Mouse (Mus musculus): ENCODE measurements at regions not wholly inside any gene's neighbourhood (a gene's known extent, or its start where the extent isn't known, plus 50 kb on each side); places are given as distances from the start of the nearest gene placed in this dataset.

- Histone ChIP-seq H3K4me1 (ENCODE audit: insufficient read depth, low read length) (no peaks in the 10 kb centered on the region), H3K4me3 (ENCODE audit: low read length) (no peak overlapping the region), H3K4me2 (ENCODE audit: low read depth, low read length) (no peak overlapping the region), H3K9ac (replicated peaks; ENCODE audit: low read length) (no peak overlapping the region), H3K9me3 (ENCODE audit: low read length) (no peaks in the 10 kb centered on the region), H3K27ac (no peak overlapping the region), H3K27me3 (ENCODE audit: insufficient read depth, low read length) (no peaks in the 10 kb centered on the region), H3K36me3 (ENCODE audit: insufficient read depth, low read length) (no peaks in the 10 kb centered on the region)
- TF ChIP-seq CTCF (IDR thresholded peaks at IDR 0.05; ENCODE audit: low read depth): no peak
- DNase-seq (ENCODE audit: low spot score) (no peak), ATAC-seq (no peak)
- WGBS: 63% methylated on average over 1 of the region's 1 CpGs
Observed at GRCm38 (mm10) chr15:52176951-52177350, 1707.8 kb upstream of the Gm7489 start.

GRCm38 (mm10) chr15:52178668-52179067 is 1706.0 kb upstream of the Gm7489 start:
- H3K27me3 ChIP-seq (ENCODE audit: insufficient read depth, low read length): no peaks in the 10 kb centered on the region
- no peaks in the 10 kb centered on the region for H3K36me3 ChIP-seq (ENCODE audit: insufficient read depth, low read length)
- DNase-seq (ENCODE audit: low spot score) (no peak), ATAC-seq (no peak)
- TF ChIP-seq CTCF (IDR thresholded peaks at IDR 0.05; ENCODE audit: low read depth): no peak
- WGBS: 76% methylated on average over 3 of the region's 3 CpGs
- H3K27ac ChIP-seq: no peak overlapping the region
- H3K4me1 ChIP-seq (ENCODE audit: insufficient read depth, low read length): no peaks in the 10 kb centered on the region
- no peak overlapping the region for H3K9ac ChIP-seq (replicated peaks; ENCODE audit: low read length)
- no peak overlapping the region for H3K4me2 ChIP-seq (ENCODE audit: low read depth, low read length)
- H3K4me3 ChIP-seq (ENCODE audit: low read length): no peak overlapping the region
- no peaks in the 10 kb centered on the region for H3K9me3 ChIP-seq (ENCODE audit: low read length)

- no peak overlapping the region for H3K27ac ChIP-seq
- no peak overlapping the region for H3K4me2 ChIP-seq (ENCODE audit: low read depth, low read length)
- no peaks in the 10 kb centered on the region for H3K4me1 ChIP-seq (ENCODE audit: insufficient read depth, low read length)
- no peak for TF ChIP-seq CTCF (IDR thresholded peaks at IDR 0.05; ENCODE audit: low read depth)
- DNase-seq (ENCODE audit: low spot score) (peak; percentile 12), ATAC-seq (no peak)
- no peaks in the 10 kb centered on the region for H3K9me3 ChIP-seq (ENCODE audit: low read length)
- H3K4me3 ChIP-seq (ENCODE audit: low read length): no peak overlapping the region
- H3K9ac ChIP-seq (replicated peaks; ENCODE audit: low read length): no peak overlapping the region
- no peaks in the 10 kb centered on the region for H3K27me3 ChIP-seq (ENCODE audit: insufficient read depth, low read length)
- no peaks in the 10 kb centered on the region for H3K36me3 ChIP-seq (ENCODE audit: insufficient read depth, low read length)
Observed at GRCm38 (mm10) chr15:52179379-52179778, 1705.3 kb upstream of the Gm7489 start.

- H3K27me3 ChIP-seq (ENCODE audit: insufficient read depth, low read length): no peaks in the 10 kb centered on the region
- H3K4me3 ChIP-seq (ENCODE audit: low read length): no peak overlapping the region
- H3K4me1 ChIP-seq (ENCODE audit: insufficient read depth, low read length): no peaks in the 10 kb centered on the region
- DNase-seq (ENCODE audit: low spot score) (no peak), ATAC-seq (no peak)
- H3K9ac ChIP-seq (replicated peaks; ENCODE audit: low read length): no peak overlapping the region
- H3K36me3 ChIP-seq (ENCODE audit: insufficient read depth, low read length): no peaks in the 10 kb centered on the region
- TF ChIP-seq CTCF (IDR thresholded peaks at IDR 0.05; ENCODE audit: low read depth): no peak
- no peaks in the 10 kb centered on the region for H3K9me3 ChIP-seq (ENCODE audit: low read length)
- H3K4me2 ChIP-seq (ENCODE audit: low read depth, low read length): no peak overlapping the region
- no peak overlapping the region for H3K27ac ChIP-seq
- WGBS: 70% methylated on average over 3 of the region's 3 CpGs
Observed at GRCm38 (mm10) chr15:52191176-52191575, 1693.5 kb upstream of the Gm7489 start.

GRCm38 (mm10) chr15:52207271-52207670 is 1677.4 kb upstream of the Gm7489 start:
- WGBS: 61% methylated on average over 3 of the region's 3 CpGs
- DNase-seq (ENCODE audit: low spot score) (no peak), ATAC-seq (no peak)
- Histone ChIP-seq H3K4me1 (ENCODE audit: insufficient read depth, low read length) (no peaks in the 10 kb centered on the region), H3K4me3 (ENCODE audit: low read length) (no peak overlapping the region), H3K9ac (replicated peaks; ENCODE audit: low read length) (no peak overlapping the region), H3K36me3 (ENCODE audit: insufficient read depth, low read length) (no peaks in the 10 kb centered on the region), H3K27ac (no peak overlapping the region), H3K4me2 (ENCODE audit: low read depth, low read length) (no peak overlapping the region), H3K9me3 (ENCODE audit: low read length) (0 out of 2 replicates have a peak, but pooled peaks cover 2% of the 10 kb centered on the region), H3K27me3 (ENCODE audit: insufficient read depth, low read length) (no peaks in the 10 kb centered on the region)
- TF ChIP-seq CTCF (IDR thresholded peaks at IDR 0.05; ENCODE audit: low read depth): no peak

- WGBS: 94% methylated on average over 5 of the region's 5 CpGs
- no peak for ATAC-seq
Observed at GRCm38 (mm10) chr15:52232442-52232841, 1652.3 kb upstream of the Gm7489 start.

GRCm38 (mm10) chr15:52236220-52236619 is 1648.5 kb upstream of the Gm7489 start:
- no peaks in the 10 kb centered on the region for H3K9me3 ChIP-seq (ENCODE audit: low read length)
- no peak overlapping the region for H3K27ac ChIP-seq
- H3K4me1 ChIP-seq (ENCODE audit: insufficient read depth, low read length): no peaks in the 10 kb centered on the region
- H3K36me3 ChIP-seq (ENCODE audit: insufficient read depth, low read length): no peaks in the 10 kb centered on the region
- 75% methylated on average over 8 of the region's 8 CpGs for whole genome bisulfite sequencing
- H3K4me2 ChIP-seq (ENCODE audit: low read depth, low read length): no peak overlapping the region
- H3K27me3 ChIP-seq (ENCODE audit: insufficient read depth, low read length): no peaks in the 10 kb centered on the region
- no peak for DNase-seq (ENCODE audit: low spot score)
- no peak overlapping the region for H3K4me3 ChIP-seq (ENCODE audit: low read length)
- no peak for ATAC-seq
- TF ChIP-seq CTCF (IDR thresholded peaks at IDR 0.05; ENCODE audit: low read depth): no peak
- no peak overlapping the region for H3K9ac ChIP-seq (replicated peaks; ENCODE audit: low read length)

More at GRCm38 (mm10) chr15:52232442-52232841, 1652.3 kb upstream of the Gm7489 start:
- no peak overlapping the region for H3K4me2 ChIP-seq (ENCODE audit: low read depth, low read length)
- no peaks in the 10 kb centered on the region for H3K27me3 ChIP-seq (ENCODE audit: insufficient read depth, low read length)
- no peak overlapping the region for H3K4me3 ChIP-seq (ENCODE audit: low read length)
- H3K9ac ChIP-seq (replicated peaks; ENCODE audit: low read length): no peak overlapping the region
- DNase-seq (ENCODE audit: low spot score): no peak
- no peaks in the 10 kb centered on the region for H3K36me3 ChIP-seq (ENCODE audit: insufficient read depth, low read length)
- H3K9me3 ChIP-seq (ENCODE audit: low read length): no peaks in the 10 kb centered on the region
- no peak for TF ChIP-seq CTCF (IDR thresholded peaks at IDR 0.05; ENCODE audit: low read depth)
- no peaks in the 10 kb centered on the region for H3K4me1 ChIP-seq (ENCODE audit: insufficient read depth, low read length)
- no peak overlapping the region for H3K27ac ChIP-seq

Data from hindbrain, postnatal 0 days (tissue).